Mouse (Mus musculus) 3134 (cell line): ENCODE measurements at regions not wholly inside any gene's neighbourhood (a gene's known extent, or its start where the extent isn't known, plus 50 kb on each side); places are given as distances from the start of the nearest gene placed in this dataset.

Source experiments
- DNase-seq: peaks from one replicate; pipeline ENCODE4 v3.0.0-alpha.2; 2011; ENCODE audit warnings: low spot score; ENCODE audit not compliant: insufficient read length; ENCODE audit errors: extremely low read depth

GRCm38 (mm10) chr11:8227772-8228425 lies 436.4 kb downstream of the Tns3 start:
- no peak for DNase-seq

GRCm38 (mm10) chr11:8224366-8224765 lies 440.0 kb downstream of the Tns3 start:
- no peak for DNase-seq

GRCm38 (mm10) chr11:8220618-8221017 lies 443.7 kb downstream of the Tns3 start:
- DNase-seq, result no peak

GRCm38 (mm10) chr11:8219911-8220310 lies 444.4 kb downstream of the Tns3 start:
- DNase-seq, result no peak

- no peak for DNase-seq
Measured at GRCm38 (mm10) chr11:8215634-8216033, 448.7 kb downstream of the Tns3 start.

GRCm38 (mm10) chr11:8214305-8214903 lies 449.9 kb downstream of the Tns3 start:
- no peak for DNase-seq

- no peak for DNase-seq
Measured at GRCm38 (mm10) chr11:8213130-8213529, 451.2 kb downstream of the Tns3 start.

GRCm38 (mm10) chr11:8212714-8213113 lies 451.6 kb downstream of the Tns3 start:
- no peak for DNase-seq

GRCm38 (mm10) chr11:8209041-8209440 lies 455.3 kb downstream of the Tns3 start:
- DNase-seq, result no peak

GRCm38 (mm10) chr11:8199293-8199692 lies 465.0 kb downstream of the Tns3 start:
- DNase-seq, result no peak
